Mouse (Mus musculus): ENCODE results near the gene Olfr535. TPM values are rescaled to one million over a fixed set of nuclear protein-coding genes. Genes with fewer than 3 reads are reported as not detected.

Olfr535 gene
- not detected in 2 replicates for polyA plus RNA-seq (2012)

GRCm38 (mm10) chr7:140483916-140484315 is at the start of gene Olfr535:
Gene Olfr535, plus strand, starts transcription at chr7:140484216.

DNA sequence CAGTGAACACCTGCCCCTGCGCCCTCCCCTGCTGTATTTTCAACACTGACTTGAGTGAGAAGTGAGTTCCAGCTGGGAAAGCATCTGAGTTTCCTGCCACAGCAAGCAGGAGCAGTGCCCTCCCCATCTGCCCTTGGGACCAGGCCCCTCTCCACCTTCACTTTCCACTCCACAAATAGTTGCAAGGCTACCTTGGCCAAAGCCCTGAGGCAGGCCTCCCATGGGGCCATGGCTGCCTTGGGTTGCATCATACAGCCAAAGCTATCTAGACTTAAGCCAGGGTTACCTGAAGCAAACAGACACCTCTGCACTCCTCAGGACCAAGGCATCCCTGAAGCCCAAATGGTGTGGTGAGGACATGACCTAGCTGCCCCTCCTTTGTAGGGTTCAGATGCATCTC is 20.9 kb upstream of the Olfr535 start, which contains the start of gene Olfr533:
Gene Olfr533 (plus strand): TSS at position 301 of the 400 bp plus-strand sequence.

DNA sequence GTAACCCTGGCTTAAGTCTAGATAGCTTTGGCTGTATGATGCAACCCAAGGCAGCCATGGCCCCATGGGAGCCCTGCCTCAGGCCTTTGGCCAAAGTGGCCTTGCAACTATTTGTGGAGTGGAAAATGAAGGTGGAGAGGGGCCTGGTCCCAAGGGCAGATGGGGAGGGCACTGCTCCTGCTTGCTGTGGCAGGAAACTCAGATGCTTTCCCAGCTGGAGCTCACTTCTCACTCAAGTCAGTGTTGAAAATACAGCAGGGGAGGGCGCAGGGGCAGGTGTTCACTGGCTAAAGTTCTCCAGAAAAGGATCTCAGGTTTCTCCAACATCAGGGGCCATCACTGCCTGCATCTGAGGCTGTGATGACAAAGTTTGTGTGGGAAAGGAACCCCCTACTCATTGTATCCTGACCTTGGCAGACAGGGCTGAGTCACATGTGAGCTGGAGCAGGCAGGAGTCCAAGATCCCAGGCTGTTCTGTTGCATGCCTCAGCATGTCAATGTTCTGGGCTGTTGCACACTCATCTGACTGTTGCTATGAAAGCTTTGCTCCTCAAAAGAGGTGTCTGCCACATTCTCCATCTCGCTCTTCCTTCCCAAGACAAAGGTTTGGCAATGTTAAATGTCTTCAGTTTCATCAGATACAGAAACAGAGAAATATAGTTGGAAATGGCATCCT is 23.5 kb downstream of the Olfr535 start, which contains the start of gene Olfr536:
Gene Olfr536 (minus strand): TSS at position 51 of the 676 bp plus-strand sequence.

Other genes starting within 250 kb of the Olfr535 start
- gene 5830411N06Rik, start 236.9 kb upstream of the Olfr535 start, polyA plus RNA-seq (2012) = not detected in 2 replicates
- gene Olfr525, start 163.4 kb upstream of the Olfr535 start, polyA plus RNA-seq (2012) = not detected in 2 replicates
- gene Olfr527, start 150.2 kb upstream of the Olfr535 start, polyA plus RNA-seq (2012) = not detected in 2 replicates
- gene Olfr60, start 122.5 kb upstream of the Olfr535 start, polyA plus RNA-seq (2012) = not detected in 2 replicates
- not detected in 2 replicates for gene Olfr530, start 107.9 kb upstream of the Olfr535 start, polyA plus RNA-seq (2012)
- not detected in 2 replicates for gene Olfr531, start 81.3 kb upstream of the Olfr535 start, polyA plus RNA-seq (2012)
- not detected in 2 replicates for gene Olfr532, start 62.6 kb upstream of the Olfr535 start, polyA plus RNA-seq (2012)
- 0.06 TPM in 1 of 2 replicates, not detected in the other for gene Olfr533, start 20.8 kb upstream of the Olfr535 start, polyA plus RNA-seq (2012)
- not detected in 2 replicates for gene Olfr536, start 23.2 kb downstream of the Olfr535 start, polyA plus RNA-seq (2012)
- gene Olfr538, start 83.7 kb downstream of the Olfr535 start, polyA plus RNA-seq (2012) = not detected in 2 replicates
- not detected in 2 replicates for gene Olfr46, start 117.1 kb downstream of the Olfr535 start, polyA plus RNA-seq (2012)
- not detected in 2 replicates for gene Olfr61, start 144.8 kb downstream of the Olfr535 start, polyA plus RNA-seq (2012)
- gene Olfr53, start 162.2 kb downstream of the Olfr535 start, polyA plus RNA-seq (2012) = not detected in 2 replicates
- gene Olfr539, start 175.7 kb downstream of the Olfr535 start, polyA plus RNA-seq (2012) = not detected in 2 replicates
- not detected in 2 replicates for gene Olfr45, start 197.7 kb downstream of the Olfr535 start, polyA plus RNA-seq (2012)
- gene Olfr541, start 213.1 kb downstream of the Olfr535 start, polyA plus RNA-seq (2012) = not detected in 2 replicates